Mouse (Mus musculus): ENCODE measurements at regions not wholly inside any gene's neighbourhood (a gene's known extent, or its start where the extent isn't known, plus 50 kb on each side); places are given as distances from the start of the nearest gene placed in this dataset.

DNA sequence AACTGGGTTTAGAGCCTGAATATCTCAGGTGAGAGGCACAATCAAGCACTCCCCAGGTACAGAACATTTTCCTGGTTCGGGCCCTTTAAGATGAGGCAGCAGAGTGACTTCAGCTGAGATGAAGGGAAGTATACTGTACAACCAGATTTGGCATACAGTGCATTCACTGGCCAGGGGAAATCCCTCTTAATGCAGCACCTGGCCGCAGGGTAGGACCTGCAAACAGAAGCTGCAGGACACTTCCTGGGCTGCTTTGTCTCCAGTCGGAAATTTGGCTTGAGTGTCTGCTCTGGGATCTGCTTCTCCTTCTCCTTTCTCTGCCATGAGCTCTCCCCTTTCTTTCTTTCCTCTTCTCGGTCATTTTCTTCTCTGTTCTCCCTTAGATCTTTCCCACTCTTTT lies 210.9 kb downstream of the Papss1 start:
- Histone ChIP-seq H3K9ac (replicated peaks; ENCODE audit: low read length) (no peak overlapping the region), H3K27me3 (ENCODE audit: insufficient read depth, low read length) (no peaks in the 10 kb centered on the region), H3K4me1 (ENCODE audit: insufficient read depth, low read length) (no peaks in the 10 kb centered on the region), H3K27ac (no peak overlapping the region), H3K4me3 (ENCODE audit: low read length) (no peak overlapping the region), H3K9me3 (ENCODE audit: low read length) (no peaks in the 10 kb centered on the region), H3K4me2 (ENCODE audit: low read depth, low read length) (no peak overlapping the region), H3K36me3 (ENCODE audit: insufficient read depth, low read length) (no peaks in the 10 kb centered on the region)
- no peak for TF ChIP-seq CTCF (IDR thresholded peaks at IDR 0.05; ENCODE audit: low read depth)
- whole genome bisulfite sequencing = 78% methylated on average over 4 of the region's 4 CpGs
- no peak for ATAC-seq
- DNase-seq (ENCODE audit: low spot score) = no peak

DNA sequence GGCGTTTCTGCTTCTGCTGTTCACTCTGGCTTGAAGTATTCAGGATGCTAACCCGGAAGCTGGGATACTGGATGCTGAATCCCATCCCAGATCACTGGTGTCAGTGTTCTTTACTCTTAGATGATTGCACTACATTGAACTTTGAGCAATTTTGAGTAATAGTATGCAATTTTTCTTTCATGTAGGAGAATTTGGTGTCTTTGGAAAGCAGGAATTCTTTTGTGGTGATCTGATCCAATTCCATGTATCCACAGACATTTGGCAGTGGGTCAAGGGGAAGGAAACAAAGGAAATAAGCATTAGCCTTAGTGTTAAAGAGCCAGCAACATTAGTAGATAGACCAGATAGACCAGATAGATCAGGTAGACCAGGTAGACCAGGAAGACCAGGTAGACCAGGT lies 212.1 kb downstream of the Papss1 start:
- H3K9me3 ChIP-seq (ENCODE audit: low read length) = no peaks in the 10 kb centered on the region
- no peak overlapping the region for H3K4me2 ChIP-seq (ENCODE audit: low read depth, low read length)
- no peak overlapping the region for H3K27ac ChIP-seq
- H3K36me3 ChIP-seq (ENCODE audit: insufficient read depth, low read length) = no peaks in the 10 kb centered on the region
- H3K27me3 ChIP-seq (ENCODE audit: insufficient read depth, low read length) = no peaks in the 10 kb centered on the region
- no peak for ATAC-seq
- no peak overlapping the region for H3K9ac ChIP-seq (replicated peaks; ENCODE audit: low read length)
- 90% methylated on average over 2 of the region's 2 CpGs for WGBS
- H3K4me1 ChIP-seq (ENCODE audit: insufficient read depth, low read length) = no peaks in the 10 kb centered on the region
- no peak overlapping the region for H3K4me3 ChIP-seq (ENCODE audit: low read length)
- DNase-seq (ENCODE audit: low spot score) = no peak
- TF ChIP-seq CTCF (IDR thresholded peaks at IDR 0.05; ENCODE audit: low read depth) = no peak

DNA sequence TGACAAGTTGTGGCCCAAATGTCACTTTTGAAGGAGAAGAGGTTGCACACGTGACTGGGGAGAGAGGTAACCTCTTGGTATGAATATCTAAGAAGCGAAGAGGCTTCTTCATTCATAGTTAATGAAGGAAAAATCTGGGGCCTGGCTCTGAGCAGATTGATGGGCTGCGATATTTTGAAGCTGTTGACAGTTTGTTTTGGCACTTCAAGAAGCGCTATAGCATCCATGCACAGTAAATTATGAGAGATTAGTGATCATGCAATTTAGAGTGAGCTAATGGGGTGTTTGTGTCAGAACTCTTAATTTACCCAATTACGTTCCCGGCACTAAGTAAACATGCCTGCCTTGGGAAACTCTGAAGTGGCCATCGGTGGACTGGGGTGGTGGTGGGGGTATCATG lies 215.2 kb downstream of the Papss1 start:
- DNase-seq (ENCODE audit: low spot score) = no peak
- Histone ChIP-seq H3K9me3 (ENCODE audit: low read length) (no peaks in the 10 kb centered on the region), H3K27me3 (ENCODE audit: insufficient read depth, low read length) (no peaks in the 10 kb centered on the region), H3K4me3 (ENCODE audit: low read length) (no peak overlapping the region), H3K4me2 (ENCODE audit: low read depth, low read length) (no peak overlapping the region), H3K9ac (replicated peaks; ENCODE audit: low read length) (no peak overlapping the region), H3K27ac (no peak overlapping the region), H3K4me1 (ENCODE audit: insufficient read depth, low read length) (no peaks in the 10 kb centered on the region), H3K36me3 (ENCODE audit: insufficient read depth, low read length) (no peaks in the 10 kb centered on the region)
- WGBS = 84% methylated on average over 7 of the region's 7 CpGs
- ATAC-seq = no peak
- no peak for TF ChIP-seq CTCF (IDR thresholded peaks at IDR 0.05; ENCODE audit: low read depth)

DNA sequence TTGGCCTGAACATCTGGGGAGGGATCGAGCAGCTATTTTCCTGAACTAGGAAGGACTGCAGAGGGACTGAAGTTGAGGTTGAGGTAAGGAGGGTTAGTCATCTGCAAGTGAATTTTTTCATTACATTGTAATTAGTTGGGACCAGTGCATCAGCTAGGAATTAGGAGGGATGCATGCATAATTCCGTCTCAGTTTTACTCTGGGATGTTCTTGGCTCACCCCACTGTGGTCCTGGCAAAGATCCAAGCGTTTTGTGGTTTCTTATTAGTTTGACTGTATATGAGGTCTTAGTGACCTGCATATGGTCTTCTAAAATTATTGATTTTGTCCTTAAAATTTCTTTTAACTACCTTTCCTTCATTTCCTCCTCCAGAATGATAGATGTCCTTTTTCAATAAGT lies 221.0 kb downstream of the Papss1 start:
- TF ChIP-seq CTCF (IDR thresholded peaks at IDR 0.05; ENCODE audit: low read depth) = no peak
- Histone ChIP-seq H3K27ac (no peak overlapping the region), H3K36me3 (ENCODE audit: insufficient read depth, low read length) (no peaks in the 10 kb centered on the region), H3K9ac (replicated peaks; ENCODE audit: low read length) (no peak overlapping the region), H3K4me1 (ENCODE audit: insufficient read depth, low read length) (no peaks in the 10 kb centered on the region), H3K9me3 (ENCODE audit: low read length) (no peaks in the 10 kb centered on the region), H3K4me2 (ENCODE audit: low read depth, low read length) (no peak overlapping the region), H3K27me3 (ENCODE audit: insufficient read depth, low read length) (no peaks in the 10 kb centered on the region), H3K4me3 (ENCODE audit: low read length) (no peak overlapping the region)
- ATAC-seq = no peak
- 65% methylated on average over 3 of the region's 3 CpGs for whole genome bisulfite sequencing
- DNase-seq (ENCODE audit: low spot score) = no peak

DNA sequence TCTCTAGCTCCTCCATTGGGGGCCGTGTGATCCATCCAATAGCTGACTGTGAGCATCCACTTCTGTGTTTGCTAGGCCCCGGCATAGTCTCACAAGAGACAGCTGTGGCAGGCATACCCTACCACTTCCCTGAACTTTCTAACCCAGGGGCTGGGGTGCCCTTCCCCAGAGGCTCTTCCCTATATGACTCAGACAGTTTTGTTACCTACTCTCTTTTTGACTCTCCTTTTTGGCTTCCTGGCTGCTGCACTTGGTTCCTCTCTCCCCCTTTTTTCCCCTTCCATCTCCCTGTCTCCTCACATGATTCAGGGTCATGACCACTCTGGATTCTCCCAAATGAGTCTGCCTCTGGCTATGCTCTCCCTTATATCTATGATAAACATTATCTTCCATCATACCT lies 223.8 kb downstream of the Papss1 start:
- Histone ChIP-seq H3K27ac (no peak overlapping the region), H3K9me3 (ENCODE audit: low read length) (no peaks in the 10 kb centered on the region), H3K4me2 (ENCODE audit: low read depth, low read length) (no peak overlapping the region), H3K27me3 (ENCODE audit: insufficient read depth, low read length) (no peaks in the 10 kb centered on the region), H3K4me1 (ENCODE audit: insufficient read depth, low read length) (no peaks in the 10 kb centered on the region), H3K36me3 (ENCODE audit: insufficient read depth, low read length) (no peaks in the 10 kb centered on the region), H3K9ac (replicated peaks; ENCODE audit: low read length) (no peak overlapping the region), H3K4me3 (ENCODE audit: low read length) (no peak overlapping the region)
- no peak for DNase-seq (ENCODE audit: low spot score)
- ATAC-seq = no peak
- WGBS = 92% methylated on average over 1 of the region's 2 CpGs
- no peak for TF ChIP-seq CTCF (IDR thresholded peaks at IDR 0.05; ENCODE audit: low read depth)

DNA sequence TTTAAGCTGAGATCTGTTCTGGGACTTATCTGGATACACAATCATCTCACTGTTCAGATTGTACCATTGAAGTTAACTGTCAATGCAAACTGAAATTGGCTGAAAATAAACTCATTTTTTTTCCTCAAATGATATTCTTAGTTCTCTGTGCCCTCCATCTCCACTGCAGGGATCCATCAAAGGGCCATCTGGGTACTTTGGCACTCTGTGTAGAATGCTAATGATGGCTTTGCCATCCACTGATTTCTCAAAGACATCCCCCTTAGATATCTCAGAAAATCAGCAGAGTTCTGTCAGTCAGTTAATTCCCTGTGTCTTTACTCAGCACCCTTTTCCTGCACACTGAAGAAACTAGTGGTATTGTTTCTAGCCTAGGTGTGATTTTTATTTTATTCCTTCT lies 224.6 kb downstream of the Papss1 start:
- no peak overlapping the region for H3K9ac ChIP-seq (replicated peaks; ENCODE audit: low read length)
- TF ChIP-seq CTCF (IDR thresholded peaks at IDR 0.05; ENCODE audit: low read depth) = no peak
- H3K36me3 ChIP-seq (ENCODE audit: insufficient read depth, low read length) = no peaks in the 10 kb centered on the region
- H3K4me3 ChIP-seq (ENCODE audit: low read length) = no peak overlapping the region
- no peaks in the 10 kb centered on the region for H3K9me3 ChIP-seq (ENCODE audit: low read length)
- no peak overlapping the region for H3K27ac ChIP-seq
- no peak for ATAC-seq
- no peak for DNase-seq (ENCODE audit: low spot score)
- no peaks in the 10 kb centered on the region for H3K4me1 ChIP-seq (ENCODE audit: insufficient read depth, low read length)
- H3K27me3 ChIP-seq (ENCODE audit: insufficient read depth, low read length) = no peaks in the 10 kb centered on the region
- no peak overlapping the region for H3K4me2 ChIP-seq (ENCODE audit: low read depth, low read length)

DNA sequence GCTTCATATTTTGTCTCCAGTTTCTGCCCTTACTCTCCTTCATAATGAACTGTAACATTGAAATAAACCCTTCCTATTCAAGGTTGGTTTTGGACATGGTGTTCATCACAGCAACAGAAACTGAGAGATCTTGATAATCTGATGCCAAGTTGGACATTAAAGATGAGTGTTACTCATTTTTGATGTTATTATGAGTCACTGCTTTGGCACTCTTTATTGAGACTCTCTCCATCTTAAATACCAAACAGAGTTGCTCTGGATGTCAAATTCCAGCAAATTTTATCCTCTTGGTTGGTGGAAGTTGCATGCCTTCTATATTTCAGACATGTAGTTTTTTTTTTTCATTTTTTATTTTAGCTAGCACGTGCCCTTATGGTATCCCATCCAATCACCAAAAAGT lies 229.5 kb downstream of the Papss1 start:
- Histone ChIP-seq H3K4me3 (ENCODE audit: low read length) (no peak overlapping the region), H3K9ac (replicated peaks; ENCODE audit: low read length) (no peak overlapping the region), H3K4me2 (ENCODE audit: low read depth, low read length) (no peak overlapping the region), H3K36me3 (ENCODE audit: insufficient read depth, low read length) (no peaks in the 10 kb centered on the region), H3K27ac (no peak overlapping the region), H3K9me3 (ENCODE audit: low read length) (no peaks in the 10 kb centered on the region), H3K27me3 (ENCODE audit: insufficient read depth, low read length) (no peaks in the 10 kb centered on the region), H3K4me1 (ENCODE audit: insufficient read depth, low read length) (no peaks in the 10 kb centered on the region)
- no peak for ATAC-seq
- DNase-seq (ENCODE audit: low spot score) = no peak
- no peak for TF ChIP-seq CTCF (IDR thresholded peaks at IDR 0.05; ENCODE audit: low read depth)
- 85% methylated on average over 1 of the region's 1 CpGs for WGBS

Measured in hindbrain, postnatal 0 days (tissue).